Mouse (Mus musculus): ENCODE data around the gene Klhl5.

DNA sequence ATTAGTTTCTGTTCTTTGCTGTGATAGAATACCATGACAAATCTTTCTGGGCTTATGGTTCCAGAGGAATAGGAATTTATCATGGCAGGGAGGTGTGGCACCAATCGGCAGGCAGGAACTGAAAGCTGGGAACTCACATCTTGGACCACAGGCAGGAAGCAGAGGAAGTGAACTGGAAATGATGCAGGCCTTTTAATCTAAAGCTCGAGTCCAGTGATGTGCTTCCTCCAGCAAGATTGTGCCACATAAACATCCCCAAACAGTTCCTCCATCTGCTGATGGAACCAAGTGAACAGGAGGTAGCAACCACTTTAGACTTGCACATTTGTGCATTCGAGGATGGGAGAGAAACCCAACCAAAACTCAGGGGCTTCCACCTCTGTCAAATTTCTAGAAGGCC, 12.6 kb downstream of the Klhl5 start:
- TF ChIP-seq POLR2A (IDR thresholded peaks at IDR 0.05; ENCODE audit: low read depth, low read length) (no peak), CTCF (conservative IDR thresholded peaks at IDR 0.05; ENCODE audit: insufficient read depth, insufficient read length, low read depth, low read length) (no peak)

Data from kidney, adult 2 months (tissue).